ENCODE assay signal across 11 mouse cellular contexts in the genomic region with DNA sequence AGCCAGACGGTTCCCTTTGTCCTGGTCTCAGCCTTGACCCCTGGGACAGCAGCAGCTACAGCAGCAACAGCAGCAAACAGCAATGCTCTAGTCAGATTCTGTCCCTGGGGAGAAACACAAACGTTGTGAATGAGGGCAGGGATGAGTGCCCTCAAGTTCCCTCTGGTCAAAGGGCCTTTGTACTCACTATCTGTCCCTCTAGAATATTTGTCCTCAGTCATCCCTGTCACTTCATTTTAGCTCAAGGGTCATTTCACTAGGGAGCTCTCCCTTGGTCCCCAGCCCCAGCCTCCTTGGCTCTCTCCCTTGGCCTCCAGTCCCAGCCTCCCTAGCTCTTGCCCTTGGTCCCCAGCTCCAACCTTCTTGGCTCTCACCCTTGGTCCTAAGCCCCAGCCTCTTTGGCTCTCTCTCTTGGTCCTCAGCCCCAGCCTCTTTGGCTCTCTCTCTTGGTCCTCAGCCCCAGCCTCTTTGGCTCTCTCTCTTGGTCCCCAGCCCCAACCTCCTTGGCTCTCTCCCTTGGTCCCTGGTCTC.
DNase-seq lines count a peak whose midpoint lies in the region; ATAC-seq and TF ChIP-seq lines count a peak whose summit lies in the region.
"Had no signal": no experiment of that assay in that cellular context is flagged by ENCODE, and none has a peak within 500 bp of the region (broad histone marks: within the 10 kb centered on the region; RNA-seq: fewer than 3 reads in every experiment).

No protein-coding gene starts in this region.

- H3K36me3 ChIP-seq in heart, adult 2 months (ENCODE audit: control insufficient read depth, insufficient read depth, low read length): no peaks in the 10 kb centered on the region
- H3K36me3 ChIP-seq in heart, embryonic 11.5 days (ENCODE audit: control insufficient read depth, insufficient read depth, low read length): no peaks in the 10 kb centered on the region
- H3K36me3 ChIP-seq: midbrain, embryonic 10.5 days had no signal

- H3K27me3 ChIP-seq in heart, adult 2 months (ENCODE audit: control insufficient read depth, insufficient read depth, low read length): no peaks in the 10 kb centered on the region
- no peaks in the 10 kb centered on the region for H3K27me3 ChIP-seq in heart, embryonic 11.5 days (ENCODE audit: control insufficient read depth, insufficient read depth, low read length)

- no peaks in the 10 kb centered on the region; the same call in 1 of the 2 replicates for H3K4me1 ChIP-seq in heart, adult 2 months (ENCODE audit: control insufficient read depth, insufficient read depth, low read length)
- H3K4me1 ChIP-seq in heart, embryonic 11.5 days (ENCODE audit: control insufficient read depth, insufficient read depth, low read length): no peaks in the 10 kb centered on the region
- H3K4me1 ChIP-seq: midbrain, embryonic 10.5 days had no signal

- WGBS in heart, adult 2 months: 20% methylated on average over 2 of the region's 2 CpGs
- WGBS in heart, embryonic 11.5 days (ENCODE audit: insufficient replicate concordance): 21% methylated on average over 2 of the region's 2 CpGs

- H3K9ac ChIP-seq in heart, adult 2 months (ENCODE audit: low read depth, low read length): no peak overlapping the region
- H3K9ac ChIP-seq in heart, embryonic 11.5 days (ENCODE audit: low read depth, low read length): no peak overlapping the region
- H3K9ac ChIP-seq: forebrain, postnatal 0 days; liver, embryonic 14.5 days had no signal

- H3K27ac ChIP-seq in heart, adult 2 months: no peak overlapping the region
- no peak overlapping the region for H3K27ac ChIP-seq in heart, embryonic 11.5 days (ENCODE audit: low read depth, low read length)
- H3K27ac ChIP-seq: liver, embryonic 14.5 days; midbrain, embryonic 10.5 days had no signal

- intact Hi-C loops in heart, adult 2 months (cut with DNase I): no loop called here
- intact Hi-C loops in heart, postnatal 14 days (cut with DNase I): no loop called here

- no peak for TF ChIP-seq EP300 in heart, adult 2 months (IDR thresholded peaks at IDR 0.05; ENCODE audit: insufficient read depth, low read depth, low read length)

- TF ChIP-seq POLR2A in heart, adult 2 months (IDR thresholded peaks at IDR 0.05; ENCODE audit: insufficient read depth, low read depth, low read length): no peak

- H3K4me3 ChIP-seq in heart, adult 2 months: no peak overlapping the region
- H3K4me3 ChIP-seq in heart, embryonic 11.5 days (ENCODE audit: low read depth, low read length): no peak overlapping the region
- H3K4me3 ChIP-seq: midbrain, embryonic 10.5 days had no signal

- H3K9me3 ChIP-seq in heart, embryonic 11.5 days (replicated peaks; ENCODE audit: control insufficient read depth, low read length): no peaks in the 10 kb centered on the region
- H3K9me3 ChIP-seq: midbrain, embryonic 10.5 days had no signal

- no peak for ATAC-seq in heart, embryonic 11.5 days (replicated peaks; ENCODE audit: insufficient number of reproducible peaks, low FRiP score, low TSS enrichment)
- ATAC-seq: forebrain, postnatal 0 days had no signal

- H3K79me2 ChIP-seq in heart, adult 2 months (replicated peaks; ENCODE audit: control insufficient read depth, insufficient read depth, low read length): no peaks in the 10 kb centered on the region

- TF ChIP-seq CTCF in heart, adult 2 months (IDR thresholded peaks at IDR 0.05): no peak

- peak; percentile 30 to 45 for DNase-seq in heart, adult 2 months
- DNase-seq in testis, postnatal 14 days (ENCODE audit: low spot score): peak; percentile 35
- no peak for DNase-seq in testis, postnatal 10 days (ENCODE audit: low spot score)
- peak; percentile 19 to 24 for DNase-seq in heart, postnatal 14 days
- no peak for DNase-seq in urinary bladder, postnatal 25 days (ENCODE audit: low spot score)
- DNase-seq in spleen, postnatal 36 days (ENCODE audit: low spot score in 2 of 2): no peak
- DNase-seq in embryo, embryonic 11 days: no peak
- DNase-seq: forebrain, postnatal 0 days had no signal

- H3K4me2 ChIP-seq in heart, embryonic 11.5 days: no peak overlapping the region

Comparison
In these comparisons a context has a peak if more than half of its experiments do, and no peak if none do; other contexts are left out.
1. DNase-seq: peak in heart, adult 2 months (2 of 2), testis, postnatal 14 days (single experiment) and heart, postnatal 14 days (2 of 2); none in testis, postnatal 10 days (single experiment), urinary bladder, postnatal 25 days (single experiment), spleen, postnatal 36 days (0 of 2) and embryo, embryonic 11 days (single experiment).